Mouse (Mus musculus) thymus, adult 2 months (tissue): ENCODE results near the gene Pip5k1b.

Experiments used
- CTCF ChIP-seq: fragments of 200-500 bp; IDR thresholded peaks from 2 replicates; pipeline ENCODE4 v1.5.1; 2012; ENCODE audit warnings: mild to moderate bottlenecking, control low read depth, low read length, moderate library complexity, borderline replicate concordance; ENCODE audit not compliant: control insufficient read depth, poor library complexity, insufficient read depth; ENCODE audit errors: extremely low read depth
- POLR2A ChIP-seq: fragments of 200-500 bp; IDR thresholded peaks from 2 replicates; pipeline ENCODE4 v1.6.1; 2012; ENCODE audit warnings: mild to moderate bottlenecking, low read length, control low read depth, moderate library complexity; ENCODE audit not compliant: control insufficient read depth, poor library complexity, insufficient read depth; ENCODE audit errors: extremely low read depth

- no peak for TF ChIP-seq CTCF
- TF ChIP-seq POLR2A, result no peak
Measured at GRCm38 (mm10) chr19:24415778-24416621, 139.7 kb downstream of the Pip5k1b start.
